Mouse (Mus musculus): ENCODE measurements around the gene Tyms. TPM values are rescaled to one million over a fixed set of nuclear protein-coding genes. Genes with fewer than 3 reads are reported as not detected.

Tyms gene
- total and polyA plus RNA-seq, 2 experiments from 2014 or later = 15.4 to 35.2 TPM

DNA sequence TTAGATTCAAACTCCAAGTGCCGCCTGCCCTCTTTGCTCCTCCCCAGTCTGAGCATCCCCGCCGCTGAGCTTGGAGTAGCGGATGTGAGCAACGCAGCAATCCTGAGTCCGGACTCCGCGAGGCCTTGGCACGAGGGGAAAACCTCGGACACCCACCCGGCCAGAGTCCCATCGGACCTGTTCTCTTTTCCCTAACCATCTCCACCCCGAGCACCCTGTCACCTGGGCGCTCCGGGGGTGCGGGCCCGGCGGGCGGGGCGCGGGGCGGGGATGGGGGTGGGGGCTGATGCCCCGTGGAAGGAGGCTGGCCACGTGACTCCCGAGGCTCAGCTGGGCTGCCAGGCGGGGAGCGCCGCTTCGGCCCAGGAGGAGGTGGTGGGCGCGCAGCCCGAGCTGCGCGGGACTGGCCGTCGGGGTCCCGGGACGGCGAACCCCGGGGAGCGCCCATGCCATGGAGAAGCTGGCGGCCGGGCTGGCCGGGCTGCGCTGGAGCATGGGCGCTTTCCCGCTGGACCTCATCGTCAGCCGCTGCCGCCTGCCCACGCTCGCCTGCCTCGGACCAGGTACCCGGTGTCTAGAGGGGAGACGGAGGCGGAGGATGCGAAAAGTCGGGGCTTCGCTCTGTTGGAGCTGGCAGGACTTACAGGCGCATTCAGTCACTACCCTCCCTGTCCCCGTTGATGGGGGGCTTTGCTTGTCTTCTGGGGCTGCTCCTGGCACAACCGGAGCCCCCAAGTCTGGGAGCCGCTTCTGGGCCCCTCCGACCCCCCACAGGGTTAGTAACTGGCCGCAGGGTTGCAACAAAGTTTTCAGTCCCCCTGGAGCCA is 31.6 kb upstream of the Tyms start, which contains the start of gene Garem2:
Garem2 (plus strand) TSS at position 321 of the 827 bp plus-strand sequence.
- H3K27ac ChIP-seq = peak within 1 kb of the TSS; percentile 73
- H3K36me3 ChIP-seq (ENCODE audit: insufficient read depth, low read length) = no peaks in the 10 kb centered on the region
- peak within 1 kb of the TSS; percentile 54 for H3K4me3 ChIP-seq (ENCODE audit: low read length)
- under 1% methylated on average over 63 of the region's 65 CpGs for WGBS
- no peaks in the 10 kb centered on the region for H3K9me3 ChIP-seq (ENCODE audit: low read length)
- DNase-seq (ENCODE audit: low spot score) (peak; percentile 56), ATAC-seq (peak; percentile 45)
- H3K27me3 ChIP-seq (ENCODE audit: insufficient read depth, low read length) = no peaks in the 10 kb centered on the region; the same call in 1 of the 2 replicates
- peak within 1 kb of the TSS; percentile 58 for H3K9ac ChIP-seq (replicated peaks; ENCODE audit: low read length)
- TF ChIP-seq CTCF (IDR thresholded peaks at IDR 0.05; ENCODE audit: low read depth) = no peak
- H3K4me1 ChIP-seq (ENCODE audit: insufficient read depth, low read length) = peaks cover 15% of the 10 kb centered on the region
- peak within 1 kb of the TSS; percentile 83 for H3K4me2 ChIP-seq (ENCODE audit: low read depth, low read length)

DNA sequence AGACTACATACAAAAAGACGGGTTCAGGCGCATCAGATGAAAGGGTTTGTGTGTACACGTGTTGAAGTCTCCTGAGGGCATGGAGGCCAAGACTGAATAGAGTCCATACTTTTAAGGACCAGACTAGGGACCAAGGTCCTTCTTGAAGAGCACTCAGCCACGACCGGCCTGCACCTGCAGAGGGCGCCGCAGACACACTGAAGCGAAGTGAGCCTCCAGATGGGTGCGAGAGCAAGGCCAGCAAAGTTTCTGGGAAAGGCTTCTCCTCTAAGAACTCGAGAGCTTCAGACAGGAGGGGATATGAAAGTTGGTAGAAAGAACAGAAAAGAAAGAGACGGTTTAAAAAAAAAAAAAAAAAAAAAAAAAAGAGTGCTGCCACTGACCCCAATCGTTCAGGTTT is 30.9 kb upstream of the Tyms start:
- H3K27me3 ChIP-seq (ENCODE audit: insufficient read depth, low read length) = no peaks in the 10 kb centered on the region; the same call in 1 of the 2 replicates
- 1% methylated on average over 12 of the region's 12 CpGs for WGBS
- TF ChIP-seq CTCF (IDR thresholded peaks at IDR 0.05; ENCODE audit: low read depth) = peak; percentile 80
- no peaks in the 10 kb centered on the region for H3K36me3 ChIP-seq (ENCODE audit: insufficient read depth, low read length)
- H3K9me3 ChIP-seq (ENCODE audit: low read length) = no peaks in the 10 kb centered on the region
- peaks cover 10% of the 10 kb centered on the region for H3K4me1 ChIP-seq (ENCODE audit: insufficient read depth, low read length)
- peak overlapping the region; percentile 83 for H3K4me2 ChIP-seq (ENCODE audit: low read depth, low read length)
- no peak overlapping the region for H3K9ac ChIP-seq (replicated peaks; ENCODE audit: low read length)
- peak; percentile 82 for DNase-seq (ENCODE audit: low spot score)
- ATAC-seq = 0 out of 2 replicates have a peak, but pooled peaks have one; percentile 13
- peak overlapping the region; percentile 54 for H3K4me3 ChIP-seq (ENCODE audit: low read length)
- H3K27ac ChIP-seq = peak overlapping the region; percentile 73; the same call in 1 of the 2 replicates

DNA sequence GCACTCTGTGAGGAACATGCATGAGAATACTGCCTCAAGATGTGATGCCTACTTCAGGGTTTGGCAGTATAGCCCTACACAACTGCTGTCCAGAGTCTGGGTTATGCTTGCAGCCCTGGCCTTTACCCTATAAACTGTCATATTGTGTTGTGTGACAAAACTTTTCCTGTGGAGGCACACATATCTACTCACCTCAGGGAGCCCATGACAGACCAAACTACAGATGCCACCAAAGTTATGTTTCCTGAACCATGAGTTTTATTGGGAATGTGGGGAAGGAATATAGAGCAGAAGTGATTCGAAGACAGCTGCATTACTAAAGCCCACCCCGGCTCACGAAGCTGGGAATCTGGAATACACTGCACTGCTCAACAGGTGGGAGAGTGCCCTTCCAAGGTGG is 29.9 kb upstream of the Tyms start:
- no peak for TF ChIP-seq CTCF (IDR thresholded peaks at IDR 0.05; ENCODE audit: low read depth)
- Histone ChIP-seq H3K4me3 (ENCODE audit: low read length) (no peak overlapping the region), H3K27me3 (ENCODE audit: insufficient read depth, low read length) (no peaks in the 10 kb centered on the region; the same call in 1 of the 2 replicates), H3K27ac (no peak overlapping the region), H3K9me3 (ENCODE audit: low read length) (no peaks in the 10 kb centered on the region), H3K4me2 (ENCODE audit: low read depth, low read length) (no peak overlapping the region), H3K4me1 (ENCODE audit: insufficient read depth, low read length) (peaks cover 10% of the 10 kb centered on the region), H3K36me3 (ENCODE audit: insufficient read depth, low read length) (no peaks in the 10 kb centered on the region), H3K9ac (replicated peaks; ENCODE audit: low read length) (no peak overlapping the region)
- no peak for DNase-seq (ENCODE audit: low spot score)
- 81% methylated on average over 3 of the region's 3 CpGs for WGBS
- no peak for ATAC-seq

DNA sequence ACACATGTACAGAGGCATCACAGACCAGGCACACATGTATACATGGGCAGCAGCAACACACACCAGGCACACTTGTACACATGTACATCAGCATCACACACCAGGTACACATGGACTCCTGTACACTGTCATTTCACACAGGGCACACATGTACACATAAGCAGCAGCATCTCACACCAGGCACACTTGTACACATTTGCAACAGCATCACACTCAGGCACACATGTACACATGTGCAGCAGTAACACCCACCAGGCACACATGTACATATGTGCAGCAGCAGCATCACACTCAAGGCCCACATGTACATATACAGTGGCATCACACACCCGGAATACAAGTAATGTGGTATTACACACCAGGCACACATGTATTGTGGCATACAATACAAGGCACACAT is 24.8 kb upstream of the Tyms start:
- 94% methylated on average over 1 of the region's 1 CpGs for WGBS
- no peaks in the 10 kb centered on the region for H3K4me1 ChIP-seq (ENCODE audit: insufficient read depth, low read length)
- H3K27ac ChIP-seq = no peak overlapping the region
- no peaks in the 10 kb centered on the region for H3K36me3 ChIP-seq (ENCODE audit: insufficient read depth, low read length)
- no peak overlapping the region for H3K4me2 ChIP-seq (ENCODE audit: low read depth, low read length)
- no peak for ATAC-seq
- no peaks in the 10 kb centered on the region for H3K27me3 ChIP-seq (ENCODE audit: insufficient read depth, low read length)
- no peaks in the 10 kb centered on the region for H3K9me3 ChIP-seq (ENCODE audit: low read length)
- no peak for DNase-seq (ENCODE audit: low spot score)
- H3K9ac ChIP-seq (replicated peaks; ENCODE audit: low read length) = no peak overlapping the region
- TF ChIP-seq CTCF (IDR thresholded peaks at IDR 0.05; ENCODE audit: low read depth) = no peak
- H3K4me3 ChIP-seq (ENCODE audit: low read length) = no peak overlapping the region

DNA sequence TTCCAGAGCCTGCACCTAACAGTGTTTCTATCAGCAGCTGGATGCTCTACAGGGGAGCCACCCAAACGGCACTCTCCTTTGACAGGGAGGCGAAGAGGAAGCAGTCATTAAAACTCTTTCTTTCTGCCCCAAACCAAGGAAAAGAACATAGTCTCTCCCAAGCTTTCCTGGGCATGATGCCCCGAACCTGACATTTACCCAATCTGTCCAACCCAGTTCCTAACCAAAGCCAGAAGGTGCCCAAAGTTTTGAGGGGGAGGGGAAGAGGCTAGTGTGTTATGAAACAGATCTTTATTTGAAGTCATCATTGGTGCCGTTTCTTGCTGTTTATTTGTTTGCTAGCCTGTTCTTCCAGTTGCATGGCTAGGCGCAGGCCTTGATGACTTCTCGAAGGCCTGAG is 22.3 kb upstream of the Tyms start:
- no peaks in the 10 kb centered on the region for H3K4me1 ChIP-seq (ENCODE audit: insufficient read depth, low read length)
- ATAC-seq (no peak), DNase-seq (ENCODE audit: low spot score) (no peak)
- no peak overlapping the region for H3K9ac ChIP-seq (replicated peaks; ENCODE audit: low read length)
- no peak overlapping the region for H3K4me3 ChIP-seq (ENCODE audit: low read length)
- no peaks in the 10 kb centered on the region for H3K36me3 ChIP-seq (ENCODE audit: insufficient read depth, low read length)
- H3K27me3 ChIP-seq (ENCODE audit: insufficient read depth, low read length) = no peaks in the 10 kb centered on the region
- no peaks in the 10 kb centered on the region for H3K9me3 ChIP-seq (ENCODE audit: low read length)
- H3K4me2 ChIP-seq (ENCODE audit: low read depth, low read length) = no peak overlapping the region
- WGBS = 68% methylated on average over 6 of the region's 6 CpGs
- no peak for TF ChIP-seq CTCF (IDR thresholded peaks at IDR 0.05; ENCODE audit: low read depth)
- H3K27ac ChIP-seq = no peak overlapping the region

DNA sequence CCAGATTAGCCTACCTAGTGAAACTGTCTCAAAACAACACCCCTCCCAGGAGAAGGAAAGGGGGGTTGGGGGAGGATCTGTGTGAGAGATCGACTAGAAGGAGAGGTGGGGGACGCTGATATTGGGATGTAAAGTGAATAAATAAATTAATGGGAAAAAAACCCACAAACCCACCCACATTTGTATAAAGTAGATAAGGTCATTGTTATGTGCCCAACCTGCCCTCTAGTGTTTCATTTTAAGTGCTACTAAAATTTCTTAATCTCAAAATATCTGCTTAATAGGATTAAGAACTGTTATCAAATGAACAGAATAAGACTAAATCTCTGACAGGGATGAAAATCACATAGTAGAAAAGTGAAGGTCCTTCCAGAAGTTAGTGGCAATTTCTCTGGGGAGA is 21.0 kb upstream of the Tyms start:
- Histone ChIP-seq H3K4me1 (ENCODE audit: insufficient read depth, low read length) (no peaks in the 10 kb centered on the region), H3K9ac (replicated peaks; ENCODE audit: low read length) (no peak overlapping the region), H3K27ac (no peak overlapping the region), H3K9me3 (ENCODE audit: low read length) (no peaks in the 10 kb centered on the region), H3K36me3 (ENCODE audit: insufficient read depth, low read length) (no peaks in the 10 kb centered on the region), H3K4me2 (ENCODE audit: low read depth, low read length) (no peak overlapping the region), H3K27me3 (ENCODE audit: insufficient read depth, low read length) (no peaks in the 10 kb centered on the region), H3K4me3 (ENCODE audit: low read length) (no peak overlapping the region)
- peak; percentile 40 for TF ChIP-seq CTCF (IDR thresholded peaks at IDR 0.05; ENCODE audit: low read depth)
- WGBS = 59% methylated on average over 2 of the region's 2 CpGs
- ATAC-seq = no peak
- DNase-seq (ENCODE audit: low spot score) = no peak

DNA sequence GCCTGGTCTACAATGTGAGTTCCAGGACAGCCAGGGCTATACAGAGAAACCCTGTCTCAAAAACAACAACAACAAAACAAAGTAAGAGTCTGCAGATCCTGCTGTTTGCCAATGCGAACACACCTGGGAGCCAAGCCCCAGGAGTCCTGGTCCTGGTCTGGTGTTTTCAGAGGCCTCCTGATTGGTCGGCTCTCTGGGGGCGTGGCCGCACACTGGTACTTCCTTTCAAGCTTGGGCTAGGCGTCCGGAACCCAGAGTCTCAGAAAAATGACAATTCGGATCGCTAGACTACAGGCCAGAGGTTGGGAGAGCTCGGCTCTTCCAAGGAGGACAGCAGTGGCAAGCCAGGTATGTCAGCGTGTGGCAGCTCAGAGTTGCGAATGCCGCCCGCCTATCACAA is 19.3 kb upstream of the Tyms start:
- no peaks in the 10 kb centered on the region for H3K27me3 ChIP-seq (ENCODE audit: insufficient read depth, low read length)
- H3K9ac ChIP-seq (replicated peaks; ENCODE audit: low read length) = no peak overlapping the region
- no peak overlapping the region for H3K4me2 ChIP-seq (ENCODE audit: low read depth, low read length)
- H3K27ac ChIP-seq = no peak overlapping the region
- TF ChIP-seq CTCF (IDR thresholded peaks at IDR 0.05; ENCODE audit: low read depth) = no peak
- no peaks in the 10 kb centered on the region for H3K36me3 ChIP-seq (ENCODE audit: insufficient read depth, low read length)
- no peaks in the 10 kb centered on the region for H3K9me3 ChIP-seq (ENCODE audit: low read length)
- DNase-seq (ENCODE audit: low spot score) (no peak), ATAC-seq (no peak)
- WGBS = 67% methylated on average over 13 of the region's 13 CpGs
- no peaks in the 10 kb centered on the region for H3K4me1 ChIP-seq (ENCODE audit: insufficient read depth, low read length)
- no peak overlapping the region for H3K4me3 ChIP-seq (ENCODE audit: low read length)
